Mouse (Mus musculus) cerebellum, adult 11-12 months (tissue): ENCODE measurements around the gene Nucks1.
"Not testable (repeated sequence)": the region's sequence is repeated elsewhere in the genome, so short reads cannot be mapped to it uniquely, and the experiment has no call there.

ENCODE experiments used
- DNase-seq: peaks from one replicate; pipeline ENCODE4 v3.0.0; 2022

Nucks1 gene

DNA sequence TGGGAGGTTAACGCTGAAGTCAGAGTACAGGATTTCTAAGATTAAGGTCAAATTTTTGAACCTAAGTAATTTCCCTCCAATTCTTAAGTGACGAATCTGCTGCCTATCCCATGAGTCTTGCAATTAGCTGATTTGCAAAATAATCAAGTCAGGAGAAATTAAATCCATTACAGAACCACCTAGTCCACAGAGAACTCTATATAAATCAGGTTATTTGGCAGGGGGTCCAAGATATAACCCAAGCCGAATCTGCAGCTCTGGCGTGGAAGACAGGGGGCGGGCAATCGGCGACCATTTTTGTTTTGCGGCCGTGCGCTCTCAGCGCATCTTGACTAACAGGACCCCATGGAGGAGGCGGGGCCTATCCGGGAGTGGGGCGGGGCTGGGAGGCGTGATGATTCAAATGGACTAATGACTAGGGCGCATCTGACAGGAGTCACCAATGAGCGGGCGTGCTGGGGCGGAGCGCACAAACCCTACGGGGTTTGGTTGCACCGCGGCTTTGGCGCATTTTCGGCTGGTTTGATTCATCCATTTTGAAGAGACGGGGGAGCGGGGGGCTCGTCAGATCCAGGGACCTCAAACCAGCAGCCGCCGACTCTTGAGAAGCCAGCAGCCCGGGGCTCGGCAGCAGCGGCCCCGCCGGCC is at the start of gene Nucks1:
Gene Nucks1 (plus strand): TSS at position 534 of the 648 bp plus-strand sequence.
- peak; percentile 100 for DNase-seq

DNA sequence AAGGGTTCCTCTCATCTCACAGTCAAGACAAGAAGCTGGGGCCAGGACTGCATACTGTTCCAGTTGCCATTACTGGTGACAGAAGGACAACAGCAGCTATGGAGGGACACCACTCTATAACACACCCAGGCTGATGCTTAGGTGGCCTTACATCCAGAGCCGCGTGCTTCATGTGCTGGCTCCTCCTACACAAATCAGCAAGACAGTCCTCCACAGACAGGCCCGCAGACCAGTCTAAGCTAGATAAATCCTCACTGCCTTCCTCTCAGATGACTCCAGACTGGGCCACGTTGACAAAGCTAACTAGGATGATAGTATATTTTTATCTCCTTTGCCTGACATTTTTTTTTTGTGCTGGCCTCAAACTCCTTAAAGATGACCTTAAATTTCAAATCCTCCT is 48.5 kb upstream of the Nucks1 start:
- DNase-seq, result no peak

DNA sequence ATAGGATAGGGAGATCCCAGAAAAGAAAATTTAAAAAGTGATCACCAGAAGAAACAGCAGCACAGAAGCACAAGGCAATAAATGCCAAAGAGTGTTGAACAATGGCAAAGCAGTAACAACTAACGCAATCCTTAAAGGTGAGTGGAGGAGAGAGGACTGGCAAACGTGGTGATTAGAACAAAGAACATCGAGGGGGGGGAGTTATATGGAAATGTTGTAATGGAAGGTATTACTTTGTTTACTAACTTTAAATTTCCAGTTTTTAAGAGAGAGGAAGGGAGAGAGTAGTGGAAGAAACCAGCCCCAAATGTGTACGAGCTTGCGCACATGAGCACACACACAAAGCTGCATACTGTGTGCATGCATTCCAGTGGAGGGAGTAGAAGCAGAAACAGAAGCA is 44.7 kb upstream of the Nucks1 start:
- DNase-seq, result no peak

DNA sequence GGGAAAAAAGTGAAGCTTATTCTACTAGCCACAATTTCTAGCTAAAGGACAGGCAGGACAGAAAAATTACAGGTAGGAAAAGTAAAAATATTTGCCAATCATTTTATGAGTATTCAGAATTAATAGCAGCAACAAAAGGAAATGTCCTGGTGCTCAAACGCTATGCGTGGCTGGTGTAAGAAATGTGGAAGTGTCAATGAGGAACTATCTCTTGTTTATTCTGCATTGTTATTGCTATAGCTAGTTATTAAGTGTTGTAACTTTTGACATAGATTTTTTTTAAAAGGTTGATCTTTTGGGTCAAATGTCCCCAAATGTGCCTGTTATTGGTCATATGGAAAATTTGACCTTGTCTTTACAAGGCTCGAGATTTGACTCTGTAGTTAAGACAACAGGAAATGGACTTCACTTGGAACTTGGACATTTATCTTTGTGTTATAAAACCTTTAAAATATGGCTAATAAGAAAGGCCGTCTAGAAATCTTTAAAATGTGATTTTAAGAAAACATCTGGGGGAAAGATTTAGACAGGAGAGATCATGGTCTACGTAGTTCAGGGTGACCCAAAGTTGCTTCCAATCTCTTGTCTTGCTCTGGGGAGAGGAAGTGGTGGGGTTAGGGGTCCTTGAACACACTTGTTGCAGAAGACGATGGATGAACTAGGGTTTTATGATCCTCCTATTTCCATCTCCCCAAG is 43.9 kb upstream of the Nucks1 start:
- DNase-seq, result no peak

DNA sequence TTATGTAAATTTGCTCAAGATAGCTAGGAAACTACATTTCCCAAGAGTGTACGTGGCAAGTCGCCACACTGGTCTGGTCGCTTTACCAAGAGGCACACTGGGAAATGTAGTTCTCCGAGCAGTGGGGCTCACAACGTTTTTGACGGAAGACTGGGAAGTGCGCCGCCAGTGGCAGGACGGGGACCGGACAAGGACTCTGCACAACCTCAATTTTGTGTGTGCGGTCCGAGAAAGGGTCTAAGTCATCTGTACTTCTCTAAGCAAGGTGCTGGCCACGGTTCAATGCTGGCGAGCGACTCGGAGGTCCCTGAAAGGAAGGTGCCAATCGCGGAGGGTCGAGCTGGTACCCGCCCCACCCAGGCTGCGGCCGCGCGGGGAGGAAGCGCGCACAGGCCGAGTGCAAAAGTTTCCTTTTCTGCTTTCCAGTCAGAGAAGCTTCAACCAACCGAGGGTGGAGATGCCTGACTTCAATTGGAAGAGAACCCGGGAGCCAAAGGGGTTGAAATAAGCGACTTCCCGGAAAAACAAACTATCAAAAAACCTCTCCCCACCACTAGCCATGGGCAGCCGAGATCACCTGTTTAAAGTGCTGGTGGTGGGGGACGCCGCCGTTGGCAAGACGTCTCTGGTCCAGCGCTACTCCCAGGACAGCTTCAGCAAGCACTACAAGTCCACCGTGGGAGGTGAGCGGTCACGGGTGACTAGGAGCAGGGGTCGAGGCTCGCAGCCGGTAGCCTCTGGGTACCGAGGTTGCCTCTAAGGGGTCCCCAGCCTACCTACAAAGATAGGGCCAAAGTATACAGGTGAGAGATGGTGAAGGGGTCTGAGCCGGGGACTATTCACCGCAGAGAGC is 43.0 kb upstream of the Nucks1 start, which contains the start of gene Rab29:
Gene Rab29 (plus strand): TSS at position 132 of the 853 bp plus-strand sequence.
- peak; percentile 73 for DNase-seq

DNA sequence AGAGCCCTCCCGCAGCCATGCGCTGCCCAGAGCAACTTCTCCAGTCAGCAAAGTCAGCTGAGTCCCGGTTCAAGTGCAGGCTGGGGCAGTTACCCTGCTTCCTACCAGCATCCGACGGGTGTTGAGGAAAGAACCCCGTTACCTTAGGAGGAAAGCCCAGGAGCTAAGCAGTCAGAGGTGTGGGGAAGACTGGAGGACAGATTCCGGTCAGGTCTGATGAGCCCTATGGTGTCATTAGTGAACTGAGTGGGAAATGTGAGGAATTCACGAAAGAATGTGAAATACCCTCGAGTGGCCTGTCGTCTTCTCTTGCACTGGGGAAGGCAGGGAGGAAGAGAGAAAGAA is 42.4 kb upstream of the Nucks1 start:
- no peak for DNase-seq

DNA sequence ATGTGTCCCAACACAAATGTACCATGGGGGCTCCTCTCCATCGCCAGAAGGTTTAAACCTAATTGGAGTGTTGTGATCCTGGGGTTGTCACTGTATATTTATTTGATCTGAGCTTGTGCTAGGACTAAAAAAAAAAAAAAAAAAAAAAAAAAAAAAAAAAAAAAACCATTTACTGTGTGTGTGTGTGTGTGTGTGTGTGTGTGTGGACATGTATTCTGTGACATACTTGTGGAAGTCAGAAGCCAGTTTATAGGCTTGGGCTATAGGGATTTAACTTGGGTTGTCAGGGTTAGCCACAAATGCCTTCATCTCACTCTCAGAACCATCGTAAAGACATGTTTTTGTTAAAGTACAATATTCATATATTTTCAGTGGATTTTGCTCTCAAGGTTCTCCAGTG is 40.8 kb upstream of the Nucks1 start:
- no peak for DNase-seq

DNA sequence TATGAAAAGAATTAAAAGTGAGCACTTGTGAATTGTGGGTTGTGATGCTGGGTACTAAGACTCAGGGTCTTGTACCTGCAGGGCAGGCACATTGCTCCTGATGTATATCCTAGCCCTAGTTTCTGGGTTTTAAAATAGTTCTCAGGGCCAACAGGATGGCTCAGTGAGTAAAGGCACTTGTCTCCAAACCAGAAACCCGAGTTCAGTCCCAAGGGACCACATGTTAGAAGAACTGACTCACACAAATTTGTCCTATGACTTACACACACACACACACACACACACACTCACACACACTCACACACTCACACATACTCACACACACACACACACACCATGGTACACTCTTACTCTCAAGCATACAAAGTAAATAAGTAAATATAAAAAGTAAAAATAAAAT is 37.5 kb upstream of the Nucks1 start:
- DNase-seq, result no peak

DNA sequence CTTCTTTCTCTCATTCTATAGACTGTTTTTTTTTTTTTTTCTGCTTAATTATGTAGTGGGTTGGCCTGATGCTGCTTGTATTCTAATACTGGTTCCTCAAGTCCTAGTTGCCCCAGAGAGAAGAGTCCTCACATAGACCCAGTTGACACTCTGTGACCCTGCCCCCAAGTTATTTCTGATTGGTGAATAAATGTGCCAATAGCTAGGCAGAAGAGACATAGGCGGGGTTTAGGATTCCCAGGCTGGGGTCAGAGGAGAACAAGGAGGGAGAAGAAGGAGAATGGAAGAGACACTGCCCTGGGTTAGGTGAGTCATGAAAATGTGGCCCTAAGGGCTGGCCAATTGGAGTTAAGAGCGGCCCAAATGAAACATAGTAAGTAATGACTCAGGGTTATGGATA is 30.5 kb upstream of the Nucks1 start:
- DNase-seq, result no peak

DNA sequence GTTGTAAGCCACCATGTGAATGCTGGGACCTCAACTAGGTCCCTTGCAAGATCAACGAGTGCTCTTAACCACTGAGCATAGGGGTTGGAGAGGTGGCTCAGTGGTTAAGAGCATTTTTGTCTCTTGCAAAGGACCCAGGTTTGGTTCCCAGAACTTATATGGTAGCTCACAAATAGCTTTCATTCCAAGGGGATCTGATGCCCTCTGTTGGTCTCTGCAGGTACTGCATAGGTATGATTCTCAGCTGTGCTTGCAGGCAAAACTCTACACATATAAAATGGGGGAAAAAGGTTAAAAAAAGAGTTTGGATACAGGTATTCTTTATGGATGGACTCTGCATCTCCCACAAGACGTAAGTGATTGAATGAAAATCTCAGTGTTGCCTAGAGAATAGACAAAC is 27.5 kb upstream of the Nucks1 start:
- DNase-seq, result no peak

DNA sequence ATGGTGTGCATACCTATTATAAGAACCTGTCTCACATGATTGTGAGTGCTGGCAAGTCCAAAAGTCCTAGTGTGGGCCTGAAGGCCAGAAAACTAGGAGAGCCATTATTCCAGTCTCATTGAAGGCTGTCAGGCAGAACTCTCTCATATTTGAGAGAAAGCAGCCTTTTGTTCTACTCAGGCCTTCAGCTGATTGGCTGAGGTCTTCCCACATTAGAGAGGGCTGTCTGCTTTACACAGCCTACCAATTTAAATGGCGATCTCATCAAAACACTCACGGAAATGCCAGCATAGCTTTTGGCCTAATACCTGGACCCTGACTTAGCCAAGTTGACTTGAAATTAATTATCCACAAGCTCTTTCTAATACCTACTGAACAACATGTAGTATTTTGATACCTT is 24.2 kb upstream of the Nucks1 start:
- DNase-seq, result no peak

DNA sequence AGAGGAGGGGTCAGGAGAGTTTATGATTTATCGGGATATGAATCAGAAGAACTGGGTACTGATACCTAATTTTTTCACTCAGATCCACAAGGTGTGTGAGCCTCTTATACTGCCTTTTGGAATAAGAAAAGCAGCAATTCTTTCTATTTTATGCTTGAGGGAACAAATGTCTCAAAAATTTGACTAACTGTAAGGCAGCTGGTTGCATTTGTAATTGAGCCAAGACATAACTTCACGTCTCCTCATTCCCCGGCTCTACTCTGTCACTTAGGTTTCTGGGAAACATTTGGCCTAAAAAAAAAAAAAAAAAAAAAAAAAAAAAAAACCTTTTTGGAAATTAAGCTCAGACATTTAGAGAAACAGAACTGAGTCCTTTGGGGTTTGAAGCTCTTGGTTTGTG is 23.7 kb upstream of the Nucks1 start:
- no peak for DNase-seq

DNA sequence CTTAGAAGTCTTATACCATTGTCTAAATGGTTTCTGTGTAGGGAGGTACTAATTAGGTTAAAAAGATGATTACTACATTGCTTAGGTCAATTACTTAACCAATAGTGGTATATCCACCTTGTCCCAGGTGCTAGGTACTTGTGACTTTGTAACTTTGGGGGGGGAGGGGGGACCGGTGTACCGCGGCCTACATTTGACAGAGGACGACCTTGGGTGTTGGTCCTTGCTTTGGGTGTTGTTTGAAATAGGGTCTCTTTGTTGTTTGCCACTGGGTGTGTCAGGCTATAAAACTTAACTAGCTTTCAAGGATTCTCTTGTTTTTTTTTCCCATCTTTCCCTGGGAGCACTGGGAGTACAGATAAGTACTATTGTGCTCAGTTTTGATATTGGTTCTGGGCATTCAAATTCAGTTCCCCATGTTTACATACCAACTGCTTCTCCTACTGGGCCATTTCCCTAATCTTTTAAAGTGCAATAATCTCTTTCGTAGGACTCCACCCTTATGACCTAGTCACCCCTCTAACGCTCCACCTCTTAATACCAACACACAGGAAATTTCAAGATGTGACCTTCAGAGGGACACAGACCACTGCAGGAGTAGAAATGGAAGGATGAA is 20.2 kb upstream of the Nucks1 start:
- DNase-seq, result no peak

DNA sequence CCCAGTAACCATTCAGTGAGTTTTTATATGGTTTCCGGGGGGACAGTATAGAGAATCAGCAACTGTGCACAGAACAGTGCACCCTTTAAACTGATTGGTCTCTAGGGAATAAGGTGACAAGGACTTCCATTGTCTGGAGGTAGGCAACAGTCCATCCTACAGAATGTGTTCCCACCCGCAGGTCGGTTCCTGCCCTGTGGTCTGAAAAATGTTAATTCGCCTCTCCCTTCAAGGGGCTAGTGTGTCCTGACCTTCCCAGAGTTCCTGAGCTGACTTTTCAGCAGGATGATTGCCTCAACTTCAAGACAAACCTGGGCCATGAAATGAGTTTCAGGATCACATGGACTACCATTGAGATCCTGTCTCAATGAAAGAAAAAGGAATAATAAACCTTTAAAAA is 18.9 kb upstream of the Nucks1 start:
- DNase-seq, result no peak

DNA sequence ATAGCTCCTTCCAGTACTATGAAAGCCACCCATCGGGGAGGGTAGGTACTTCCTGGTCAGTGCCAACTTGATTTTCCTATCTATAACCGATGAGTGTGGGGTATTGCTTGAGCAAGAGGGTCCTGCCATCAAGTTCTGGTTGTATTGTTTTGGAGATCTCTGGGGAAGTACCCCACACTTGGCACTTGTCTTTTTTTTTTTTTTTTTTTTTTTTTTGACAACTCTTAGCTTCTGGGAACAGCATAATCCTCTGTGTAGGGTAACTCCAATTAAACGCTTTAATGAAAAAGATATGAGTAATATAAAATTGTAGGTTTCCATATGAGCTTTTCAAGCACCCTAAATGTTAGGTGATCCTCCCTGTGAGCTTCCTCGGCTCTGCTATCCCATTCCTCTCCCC is 7.7 kb upstream of the Nucks1 start:
- DNase-seq, result no peak

DNA sequence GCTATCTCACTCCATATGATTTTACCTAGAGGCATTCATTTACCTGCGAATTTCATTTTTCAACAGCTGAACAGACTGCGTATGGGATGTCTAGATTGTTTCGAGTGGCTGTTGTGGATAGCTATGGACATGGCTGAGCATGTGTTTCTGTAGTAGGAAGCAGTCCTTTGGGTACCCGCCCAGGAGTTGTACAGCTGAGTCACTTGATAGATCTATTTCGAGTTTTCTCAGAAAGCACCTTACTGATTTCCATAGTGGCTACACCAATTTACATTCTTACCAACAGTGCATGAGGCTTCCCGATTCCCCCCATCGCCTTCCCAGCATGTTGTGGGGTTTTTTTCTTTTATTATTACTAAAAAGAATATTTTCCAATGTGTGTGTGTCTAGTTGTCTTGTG is 7.1 kb upstream of the Nucks1 start:
- no peak for DNase-seq

DNA sequence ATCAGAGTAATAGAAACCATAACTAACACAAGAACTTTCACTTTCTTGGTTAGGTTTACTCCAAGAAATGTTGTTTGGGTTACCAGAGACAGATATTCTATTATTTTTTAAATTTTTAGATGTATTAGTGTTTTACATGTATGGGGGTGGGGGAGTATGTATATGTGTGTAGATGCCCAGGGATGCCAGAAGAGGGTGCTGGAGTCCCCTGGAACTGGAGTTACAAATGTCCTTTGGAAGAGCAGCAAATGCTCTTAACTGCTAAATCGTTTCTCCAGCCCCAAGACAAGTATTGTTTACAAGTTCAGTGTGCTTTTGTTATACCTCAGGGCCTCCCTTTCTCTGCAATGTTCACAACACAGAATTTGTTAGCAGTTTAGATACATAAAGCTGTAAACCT is 4.8 kb upstream of the Nucks1 start:
- no peak for DNase-seq

DNA sequence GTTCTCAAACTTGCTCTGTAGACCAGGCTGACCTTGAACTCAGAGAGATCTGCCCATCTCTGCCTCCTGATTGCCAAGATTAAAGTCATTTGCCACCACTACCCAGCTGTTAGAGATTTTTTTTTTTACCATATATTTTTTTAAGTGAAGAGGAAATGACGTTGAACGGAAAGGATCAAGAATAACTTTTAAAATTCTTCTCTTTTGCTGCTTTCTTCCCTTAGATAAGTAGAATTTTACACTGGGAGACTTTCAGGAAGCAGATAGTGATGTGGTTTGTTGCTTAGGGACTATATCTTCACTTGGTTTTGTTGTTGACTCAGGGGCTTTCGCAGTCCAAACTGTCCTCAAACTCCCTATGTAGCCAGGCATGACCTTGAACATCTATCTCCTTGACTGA is 1.9 kb upstream of the Nucks1 start:
- no peak for DNase-seq

DNA sequence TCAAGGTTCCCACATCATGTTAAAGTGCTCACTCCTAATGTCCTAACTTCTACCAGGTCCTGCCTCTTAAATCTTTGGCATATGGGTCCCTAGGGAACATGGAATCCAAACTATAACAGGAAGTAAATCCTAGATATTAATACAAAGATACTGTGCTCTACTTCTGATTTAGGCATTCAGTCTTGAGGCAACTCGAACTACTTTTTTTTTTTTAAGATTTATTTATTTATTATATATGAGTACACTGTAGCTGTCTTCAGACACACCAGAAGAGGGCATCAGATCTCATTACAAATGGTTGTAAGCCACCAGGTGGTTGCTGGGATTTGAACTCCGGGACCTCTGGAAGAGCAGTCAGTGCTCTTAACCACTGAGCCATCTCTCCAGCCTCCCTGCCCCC is 1.1 kb upstream of the Nucks1 start:
- not testable (repeated sequence) for DNase-seq

DNA sequence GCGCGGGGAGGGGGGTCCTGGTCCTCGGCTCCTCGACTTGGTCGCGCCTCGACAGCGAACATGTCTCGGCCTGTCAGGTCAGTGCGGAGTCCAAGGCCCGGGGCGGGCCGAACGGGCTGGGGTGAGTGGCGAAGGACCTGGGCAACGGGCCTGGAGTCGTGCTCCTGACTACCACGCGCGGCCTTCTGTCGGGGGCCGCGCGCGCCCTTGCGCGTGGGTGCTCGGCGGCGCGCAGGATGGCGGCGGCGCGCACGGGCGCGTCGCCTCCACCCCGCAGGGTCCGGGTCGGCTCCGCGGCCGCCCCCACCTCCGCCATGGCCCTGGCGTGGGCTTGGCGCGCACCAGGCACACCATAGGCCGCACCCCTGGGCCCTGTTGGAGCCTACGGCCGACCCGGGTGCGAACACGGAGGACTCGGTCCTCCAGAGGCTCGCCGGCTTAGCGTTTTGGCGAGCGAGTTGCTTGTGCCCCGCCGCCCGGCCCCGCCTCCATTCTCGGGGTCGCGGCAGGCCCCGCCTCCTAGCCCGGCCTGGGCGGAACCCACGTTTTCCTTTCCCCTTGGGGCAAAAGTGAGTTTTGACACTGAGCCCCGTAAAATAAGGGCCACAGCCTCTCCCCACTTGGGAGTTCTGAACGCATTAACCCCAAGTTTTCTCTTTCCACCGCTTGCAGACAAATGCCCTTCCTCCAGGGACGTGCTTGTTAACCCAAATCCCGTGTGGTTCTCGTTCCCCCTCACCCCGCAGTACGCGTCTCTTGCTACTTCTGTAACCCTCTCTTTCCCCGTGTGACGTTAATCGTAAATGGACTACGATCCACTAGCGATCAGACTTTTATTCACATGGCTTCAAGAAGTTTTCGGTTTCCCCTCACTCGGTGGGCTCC is 582 bp downstream of the Nucks1 start:
- DNase-seq, result peak; percentile 78

DNA sequence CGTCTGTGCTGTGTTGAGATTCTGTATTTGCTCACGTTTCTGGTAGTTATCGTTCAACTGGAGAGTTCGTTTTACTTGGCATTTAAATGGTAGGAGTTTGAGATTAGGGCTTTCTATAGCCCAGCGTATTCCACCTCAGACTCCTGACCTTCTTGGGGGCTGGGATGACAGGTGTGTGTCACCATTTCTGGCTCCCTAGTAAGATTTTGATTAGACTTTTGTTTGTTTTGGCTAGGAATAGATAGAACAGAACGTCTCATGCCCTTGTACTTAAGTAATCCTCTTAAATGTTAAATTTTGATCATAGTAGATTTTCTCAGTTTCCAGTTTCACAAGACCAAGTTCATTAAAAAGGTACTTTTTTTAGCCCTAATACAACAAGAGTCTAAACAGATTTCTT is 7.3 kb downstream of the Nucks1 start:
- DNase-seq, result no peak

DNA sequence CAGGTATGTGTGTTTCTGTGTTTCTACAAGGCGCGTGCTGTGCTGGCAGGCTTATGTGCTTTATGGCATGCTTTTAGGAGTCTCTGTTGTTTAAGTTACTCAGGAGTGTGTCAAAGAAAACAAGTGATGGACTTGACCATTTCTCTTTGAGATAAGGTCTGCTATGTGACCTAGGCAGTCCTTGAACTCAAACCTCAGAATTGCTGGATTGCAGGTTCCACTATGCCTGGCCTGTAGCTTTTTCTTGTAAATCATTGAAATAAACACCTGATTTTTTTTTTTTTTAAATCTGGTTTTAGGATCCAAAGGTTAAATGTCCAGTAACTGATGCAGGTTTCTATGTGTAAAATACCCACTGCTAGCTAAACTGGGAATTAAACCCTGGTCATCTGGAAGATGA is 8.7 kb downstream of the Nucks1 start:
- no peak for DNase-seq

DNA sequence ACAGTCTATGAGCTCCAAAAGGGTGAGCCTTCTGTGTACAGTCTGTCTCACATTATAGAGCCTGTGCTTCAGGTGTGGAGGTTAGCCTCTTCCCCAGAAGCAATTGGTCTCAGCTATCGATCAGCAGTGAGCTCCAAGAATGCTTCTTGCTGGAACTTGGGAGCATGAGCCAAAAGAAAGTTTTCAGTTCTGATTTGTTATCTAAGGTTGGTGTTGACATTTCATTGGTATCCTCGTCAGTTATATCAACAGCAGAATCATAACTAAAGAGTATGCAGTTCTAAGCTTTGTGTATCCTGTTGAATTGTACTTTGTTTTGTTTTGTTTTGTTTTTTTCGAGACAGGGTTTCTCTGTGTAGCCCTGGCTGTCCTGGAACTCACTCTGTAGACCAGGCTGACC is 11.8 kb downstream of the Nucks1 start:
- no peak for DNase-seq
